Mouse (Mus musculus) C2C12 (cell line): ENCODE measurements at regions not wholly inside any gene's neighbourhood (a gene's known extent, or its start where the extent isn't known, plus 50 kb on each side); places are given as distances from the start of the nearest gene placed in this dataset.

ENCODE experiments used
- H3K27me3 ChIP-seq: one replicate; pipeline ENCODE4 v1.6.1; 2011; ENCODE audit not compliant: control insufficient read depth, insufficient read depth, insufficient read length
- H3K36me3 ChIP-seq: one replicate; pipeline ENCODE4 v1.6.1; 2011; ENCODE audit not compliant: control insufficient read depth, insufficient read depth
- H3K4me3 ChIP-seq: one replicate; pipeline ENCODE4 v1.5.1; 2011; ENCODE audit warnings: mild to moderate bottlenecking, control low read depth; ENCODE audit not compliant: poor library complexity, insufficient read depth, severe bottlenecking
- H3K79me2 ChIP-seq: one replicate; pipeline ENCODE4 v1.6.1; 2011; ENCODE audit not compliant: control insufficient read depth, insufficient read depth
- H3K79me3 ChIP-seq: one replicate; pipeline ENCODE4 v1.6.1; 2011; ENCODE audit warnings: low read depth, control low read depth
- H3ac ChIP-seq: one replicate; pipeline ENCODE3; 2011; ENCODE audit warnings: low read depth; ENCODE audit not compliant: control insufficient read depth, insufficient read length
- CEBPB ChIP-seq: IDR thresholded peaks from one replicate; pipeline ENCODE4 v1.6.1; 2011; ENCODE audit warnings: low read depth, mild to moderate bottlenecking, control low read depth, moderate library complexity
- CTCF ChIP-seq: IDR thresholded peaks from one replicate; pipeline ENCODE4 v1.5.1; 2011; ENCODE audit not compliant: control insufficient read depth, insufficient read depth, insufficient read length
- FOSL1 ChIP-seq: IDR thresholded peaks from one replicate; pipeline ENCODE4 v1.8.0; 2011; ENCODE audit warnings: mild to moderate bottlenecking, low read length; ENCODE audit not compliant: poor library complexity, insufficient read depth, severe bottlenecking
- MAX ChIP-seq: IDR thresholded peaks from one replicate; pipeline ENCODE4 v1.6.1; 2011; ENCODE audit warnings: mild to moderate bottlenecking, control low read depth
- MYOD1 ChIP-seq: IDR thresholded peaks from one replicate; pipeline ENCODE4 v1.6.1; 2011; ENCODE audit warnings: low read depth; ENCODE audit not compliant: control insufficient read depth, insufficient read length
- MYOG ChIP-seq: IDR thresholded peaks from one replicate; pipeline ENCODE4 v1.6.1; 2011; ENCODE audit not compliant: control insufficient read depth, insufficient read length; ENCODE audit errors: extremely low read depth
- USF1 ChIP-seq: IDR thresholded peaks from one replicate; pipeline ENCODE4 v1.6.1; 2011; ENCODE audit warnings: low read depth, mild to moderate bottlenecking, control low read depth, moderate library complexity

DNA sequence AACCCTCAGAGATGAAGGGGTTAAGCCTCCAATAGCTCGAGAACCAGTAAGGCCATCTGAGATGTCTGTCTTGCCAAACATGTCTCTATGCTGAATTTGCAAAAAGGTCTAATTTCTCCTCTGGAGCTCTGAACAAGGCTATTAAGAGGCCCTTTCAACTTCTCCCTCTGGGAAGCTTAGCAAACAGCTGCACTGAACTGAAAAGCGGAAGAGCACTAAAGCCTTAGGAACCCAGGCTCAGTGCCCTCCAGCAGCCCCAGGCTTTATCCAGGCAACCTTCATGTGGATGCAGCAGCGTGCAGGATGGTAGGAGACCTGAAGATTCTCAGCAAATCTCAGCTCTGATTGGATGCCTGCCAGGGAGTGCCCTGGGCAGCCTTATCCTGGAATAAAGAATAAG lies 850.1 kb downstream of the Tmem114 start:
- Histone ChIP-seq H3ac (no peak overlapping the region), H3K4me3 (no peak overlapping the region), H3K79me2 (no peaks in the 10 kb centered on the region), H3K36me3 (no peaks in the 10 kb centered on the region), H3K27me3 (no peaks in the 10 kb centered on the region), H3K79me3 (no peaks in the 10 kb centered on the region)
- TF ChIP-seq MYOD1 (no peak), FOSL1 (no peak), MYOG (no peak)

- no peaks in the 10 kb centered on the region for H3K79me3 ChIP-seq
- no peaks in the 10 kb centered on the region for H3K79me2 ChIP-seq
- H3K4me3 ChIP-seq = no peak overlapping the region
- no peaks in the 10 kb centered on the region for H3K27me3 ChIP-seq
- TF ChIP-seq CEBPB (no peak), FOSL1 (no peak), MYOG (no peak)
- H3K36me3 ChIP-seq = no peaks in the 10 kb centered on the region
- H3ac ChIP-seq = no peak overlapping the region
Observed at GRCm38 (mm10) chr16:7560841-7561240, 864.1 kb downstream of the Tmem114 start.

DNA sequence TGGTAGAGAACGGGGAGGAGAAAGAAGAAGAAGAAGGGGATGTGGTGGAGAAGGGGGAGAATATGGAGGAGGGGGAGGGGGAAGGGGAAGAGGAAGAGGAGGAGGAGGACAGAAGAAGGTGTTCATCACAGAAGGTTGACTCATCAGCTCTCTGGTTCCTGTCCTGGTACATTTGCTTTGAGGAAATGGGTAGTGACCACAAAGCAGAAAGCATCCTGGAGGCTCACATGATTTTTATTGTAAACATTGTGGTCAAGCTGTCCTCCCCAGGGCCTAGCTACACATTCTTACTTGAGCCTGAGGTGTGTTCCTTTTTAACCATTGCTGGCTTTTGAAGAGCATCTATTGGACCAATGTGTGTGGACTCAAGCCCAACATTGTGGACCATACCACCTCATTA lies 865.8 kb downstream of the Tmem114 start:
- no peak for TF ChIP-seq MYOD1
- TF ChIP-seq CEBPB = no peak
- no peak for TF ChIP-seq MAX
- no peak for TF ChIP-seq MYOG
- no peak for TF ChIP-seq CTCF
- TF ChIP-seq FOSL1 = no peak
- TF ChIP-seq USF1 = no peak
- Histone ChIP-seq H3K36me3 (no peaks in the 10 kb centered on the region), H3K4me3 (no peak overlapping the region), H3ac (no peak overlapping the region), H3K27me3 (no peaks in the 10 kb centered on the region), H3K79me2 (no peaks in the 10 kb centered on the region), H3K79me3 (no peaks in the 10 kb centered on the region)

DNA sequence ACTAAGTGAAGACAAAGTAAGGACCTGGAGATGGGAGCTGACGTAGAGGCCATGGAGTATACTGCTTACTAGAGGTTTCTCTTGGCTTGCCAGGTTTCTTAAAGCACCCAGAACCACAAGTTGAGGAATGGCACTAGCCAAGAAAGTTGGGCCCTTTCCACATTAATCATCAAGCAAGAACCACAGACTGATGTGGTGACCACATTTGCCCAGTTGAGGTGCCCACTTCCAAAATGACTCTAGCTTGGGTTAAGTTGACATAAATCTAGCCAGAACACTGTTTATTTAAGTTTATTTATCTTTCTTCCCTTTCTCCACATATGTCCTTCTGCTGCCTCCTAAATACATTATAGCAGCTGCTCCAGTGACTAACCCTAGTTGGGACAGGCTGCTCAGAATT lies 866.3 kb downstream of the Tmem114 start:
- Histone ChIP-seq H3ac (no peak overlapping the region), H3K79me2 (no peaks in the 10 kb centered on the region), H3K79me3 (no peaks in the 10 kb centered on the region), H3K27me3 (no peaks in the 10 kb centered on the region), H3K4me3 (no peak overlapping the region), H3K36me3 (no peaks in the 10 kb centered on the region)
- TF ChIP-seq MYOG = no peak
- no peak for TF ChIP-seq MYOD1
- no peak for TF ChIP-seq USF1
- TF ChIP-seq CTCF = no peak
- no peak for TF ChIP-seq CEBPB

DNA sequence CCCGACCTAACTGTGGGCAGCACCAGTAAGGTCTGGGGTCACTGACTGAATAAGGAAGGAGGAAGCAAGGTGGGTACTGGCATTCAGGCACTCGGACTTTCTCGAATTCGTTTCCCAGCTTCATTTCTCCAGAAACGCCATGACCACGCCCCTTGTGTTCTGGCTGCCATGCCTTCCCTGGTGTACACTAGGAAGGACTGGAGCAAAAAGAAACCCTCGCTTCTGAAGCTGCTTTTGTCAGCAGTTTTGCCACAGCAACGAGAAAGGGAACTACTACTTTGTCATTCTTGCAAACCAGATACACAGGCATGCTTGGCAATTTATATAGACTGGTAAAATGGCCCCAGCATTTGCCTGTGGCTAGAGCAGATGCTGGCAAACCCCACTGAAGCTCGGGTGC lies 869.0 kb downstream of the Tmem114 start:
- no peaks in the 10 kb centered on the region for H3K79me3 ChIP-seq
- no peak overlapping the region for H3K4me3 ChIP-seq
- H3K79me2 ChIP-seq = no peaks in the 10 kb centered on the region
- H3K36me3 ChIP-seq = no peaks in the 10 kb centered on the region
- no peak overlapping the region for H3ac ChIP-seq
- TF ChIP-seq MYOD1 (no peak), CEBPB (no peak), FOSL1 (no peak), USF1 (no peak), MAX (no peak), CTCF (no peak), MYOG (no peak)
- H3K27me3 ChIP-seq = no peaks in the 10 kb centered on the region

- no peak overlapping the region for H3ac ChIP-seq
- no peaks in the 10 kb centered on the region for H3K79me3 ChIP-seq
- H3K27me3 ChIP-seq = no peaks in the 10 kb centered on the region
- H3K36me3 ChIP-seq = no peaks in the 10 kb centered on the region
- TF ChIP-seq MAX = no peak
- TF ChIP-seq CTCF = no peak
- TF ChIP-seq CEBPB = no peak
- no peak for TF ChIP-seq FOSL1
- TF ChIP-seq USF1 = no peak
- TF ChIP-seq MYOG = no peak
- TF ChIP-seq MYOD1 = no peak
- H3K4me3 ChIP-seq = no peak overlapping the region
- no peaks in the 10 kb centered on the region for H3K79me2 ChIP-seq
Observed at GRCm38 (mm10) chr16:7549568-7549967, 875.4 kb downstream of the Tmem114 start.
